Mouse (Mus musculus) thymus, postnatal 10 days (tissue): ENCODE data around the gene Nfib.

Source experiments
- DNase-seq, 2 experiments: peaks; one replicate each; pipeline ENCODE4 v3.0.0; 2021; ENCODE audit warnings: low spot score in 2 of 2

The Nfib gene

DNA sequence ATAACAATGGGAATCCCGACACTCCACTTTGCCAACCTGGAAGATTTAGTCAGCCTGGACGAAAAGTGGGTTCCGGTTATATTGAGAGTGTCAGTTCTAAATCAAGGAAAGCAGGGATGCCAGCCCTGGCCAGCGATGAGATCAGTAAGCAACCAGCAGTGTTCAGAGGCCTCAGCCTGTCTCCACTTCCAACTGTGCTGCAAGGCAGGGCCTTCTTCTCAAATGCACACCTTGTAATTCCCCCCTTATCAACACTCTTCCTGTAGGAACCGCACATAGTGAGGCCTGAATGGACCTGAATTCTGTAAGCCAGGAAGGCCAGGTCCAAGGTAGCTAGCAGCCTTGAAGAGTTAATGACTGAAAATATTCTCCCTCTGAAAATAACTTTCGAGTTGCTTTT is 239.4 kb downstream of the Nfib start:
- DNase-seq, result no peak

DNA sequence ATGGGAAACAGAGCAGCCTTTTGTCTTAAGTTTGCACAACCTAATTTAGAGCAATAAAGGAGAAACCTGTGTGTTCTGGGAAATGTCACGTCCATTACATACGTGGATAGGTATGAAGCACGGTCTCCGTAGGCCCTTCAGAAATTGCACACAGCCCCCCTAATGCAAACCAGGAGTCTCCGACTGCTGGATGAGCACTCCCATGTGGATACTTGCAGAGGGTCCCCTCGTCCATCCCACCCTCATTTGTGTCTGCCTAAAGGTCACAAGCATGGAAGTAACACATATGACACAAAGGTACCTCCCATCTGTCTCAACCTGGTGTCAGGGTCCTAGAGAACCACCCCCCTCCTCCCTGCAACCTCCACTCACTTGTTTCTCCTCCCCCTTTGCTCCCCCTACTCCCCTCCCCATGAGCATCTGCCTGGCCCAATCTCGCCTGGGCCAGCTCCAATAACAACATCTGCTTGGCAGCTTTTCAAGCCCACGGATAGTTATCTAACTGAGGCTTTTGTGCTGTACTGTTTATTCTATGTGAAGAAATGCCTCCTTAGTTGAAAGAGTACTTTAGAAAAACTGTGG is 241.4 kb downstream of the Nfib start:
- no peak for DNase-seq

DNA sequence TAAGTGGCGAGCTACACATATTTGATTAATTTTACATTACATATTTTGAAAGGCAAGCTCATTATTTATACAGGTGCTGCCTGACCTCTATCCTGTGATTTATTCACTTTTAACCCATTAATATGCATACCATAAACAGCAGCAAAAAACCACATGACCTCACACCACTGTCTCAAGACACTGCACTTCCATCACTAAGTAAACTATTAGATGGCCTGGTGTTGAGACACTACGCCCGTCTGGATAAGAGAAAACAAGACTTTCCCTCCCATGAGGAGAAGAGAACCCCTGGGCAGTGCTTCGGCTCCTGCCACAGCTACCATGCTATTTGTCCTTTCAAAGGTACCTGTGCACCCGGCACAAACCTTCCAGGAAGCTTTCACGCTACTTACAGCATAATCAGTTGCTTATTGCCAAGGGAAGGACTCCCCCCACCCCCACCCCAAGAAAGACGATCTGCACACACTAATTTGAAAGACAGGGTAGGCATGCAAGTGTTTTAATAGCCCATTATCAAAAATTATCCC is 242.3 kb downstream of the Nfib start:
- no peak for DNase-seq

DNA sequence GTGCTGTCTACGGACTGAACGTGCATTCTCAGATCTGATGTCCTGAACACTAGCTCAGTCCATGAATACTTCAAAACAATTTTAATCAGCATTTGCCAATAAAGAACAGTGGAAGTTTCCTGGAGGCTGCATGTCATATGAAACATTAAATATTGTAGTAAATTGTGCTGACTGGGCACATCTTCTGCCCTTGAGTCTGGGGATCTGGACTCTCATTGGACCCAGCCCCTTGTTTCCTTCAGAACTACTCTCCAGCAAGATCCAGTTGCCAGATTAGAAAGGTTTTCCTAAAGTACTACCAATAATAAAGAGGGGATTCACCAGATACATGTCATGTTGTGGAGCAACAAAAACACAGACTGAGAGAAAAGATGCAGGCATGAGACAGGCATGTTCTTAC is 243.9 kb downstream of the Nfib start:
- no peak for DNase-seq

DNA sequence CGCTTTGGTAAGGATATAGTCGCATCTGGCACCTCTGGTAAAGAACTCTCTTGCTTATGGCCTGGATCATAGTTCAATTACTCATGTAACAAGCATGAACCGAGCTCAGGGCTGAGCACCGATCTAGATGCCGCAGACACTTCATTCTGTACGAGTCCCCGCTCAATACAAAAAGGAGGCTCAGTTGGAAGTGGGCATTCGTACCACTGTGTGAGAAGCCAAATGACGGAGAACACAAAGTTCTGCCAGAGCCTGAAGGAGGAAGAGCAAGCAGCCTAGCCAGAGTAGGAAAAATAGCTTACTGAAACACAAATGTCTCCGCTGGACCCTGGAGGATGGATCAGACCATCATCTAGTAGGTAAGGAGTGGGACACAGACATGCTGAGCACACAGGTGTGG is 246.7 kb downstream of the Nfib start:
- DNase-seq, result no peak

- DNase-seq, result no peak
These were observed 248.6 kb downstream of the Nfib start for GRCm38 (mm10) chr4:82456908-82457307.

DNA sequence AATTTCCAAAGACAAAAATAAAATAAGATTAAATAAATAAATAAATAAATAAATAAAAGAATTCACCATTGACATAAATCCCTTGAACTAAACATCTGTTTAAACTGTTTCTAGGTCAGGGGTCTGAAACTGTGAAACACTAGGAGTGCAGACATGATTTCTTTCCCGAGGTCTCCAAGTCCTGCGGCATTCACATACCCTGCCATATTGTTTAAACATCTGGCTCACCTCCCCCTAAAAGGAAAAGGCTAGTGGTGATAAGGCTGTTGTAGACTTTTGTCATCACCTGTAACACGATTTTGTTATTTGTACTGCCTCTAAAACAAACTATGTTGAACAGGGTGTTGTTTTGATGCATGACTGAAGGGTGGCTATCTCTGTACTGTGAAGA is 249.2 kb downstream of the Nfib start:
- DNase-seq, result no peak

GRCm38 (mm10) chr4:82455617-82456322 is 249.8 kb downstream of the Nfib start:
- DNase-seq, result no peak

GRCm38 (mm10) chr4:82454989-82455388 is 250.6 kb downstream of the Nfib start:
- no peak for DNase-seq

DNA sequence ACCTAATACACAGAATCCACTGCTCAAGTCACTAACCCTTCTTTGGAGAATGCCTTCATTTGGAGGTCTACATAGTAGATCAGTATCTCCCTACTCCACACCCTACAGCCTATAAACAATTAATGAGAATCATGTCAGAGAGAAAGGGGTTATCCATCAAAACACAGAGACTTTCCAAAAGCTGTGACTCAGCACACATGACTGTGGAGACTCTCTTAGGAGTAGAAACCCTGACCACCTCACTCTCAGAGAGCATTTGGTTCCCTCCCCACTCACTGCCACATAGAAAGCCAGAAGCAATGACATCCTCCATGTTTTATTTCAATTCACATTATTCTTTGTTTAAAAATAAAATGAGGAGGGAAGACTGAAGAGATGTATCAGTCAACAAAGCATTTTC is 252.2 kb downstream of the Nfib start:
- DNase-seq, result no peak

DNA sequence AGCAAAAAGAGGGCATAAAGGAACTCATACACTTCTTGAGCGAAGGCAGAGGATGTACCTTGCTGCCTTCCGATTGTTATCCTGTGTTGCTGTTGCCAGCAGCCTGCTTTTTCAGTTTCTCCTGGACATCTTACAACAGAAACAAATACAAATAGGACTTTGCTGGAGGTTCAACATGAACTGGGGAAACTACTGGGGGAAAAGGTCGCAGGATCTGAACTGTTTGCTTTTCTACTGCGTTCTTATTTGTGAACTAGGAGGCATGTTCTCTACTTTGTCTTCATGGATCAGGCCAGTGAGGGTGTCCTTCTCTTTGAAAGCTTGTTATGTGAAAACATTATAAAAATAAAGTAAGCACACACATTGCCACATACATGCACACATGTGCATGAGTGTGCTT is 252.6 kb downstream of the Nfib start:
- no peak for DNase-seq

- DNase-seq, result no peak
These were observed 258.4 kb downstream of the Nfib start for GRCm38 (mm10) chr4:82447061-82447671.

GRCm38 (mm10) chr4:82444078-82444477 is 261.5 kb downstream of the Nfib start:
- DNase-seq, result no peak

DNA sequence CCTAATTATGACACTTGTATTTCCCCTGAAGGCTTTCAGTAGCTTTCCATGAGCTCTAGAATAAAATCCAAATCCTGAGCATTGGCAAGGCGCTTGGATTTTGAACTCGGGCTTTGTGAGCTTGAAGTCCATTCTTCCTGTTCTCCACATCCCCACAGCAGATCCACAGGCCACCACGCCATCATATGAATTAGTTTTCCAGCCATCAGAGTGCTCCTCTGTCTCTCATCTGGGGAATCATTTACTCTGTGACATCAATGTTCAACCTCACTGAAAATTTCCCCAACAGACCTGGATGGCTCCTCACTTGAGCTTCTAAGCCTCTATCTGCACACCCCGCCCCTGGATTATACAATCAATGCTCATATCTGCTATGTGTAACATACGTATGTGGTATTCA is 262.1 kb downstream of the Nfib start:
- no peak for DNase-seq

DNA sequence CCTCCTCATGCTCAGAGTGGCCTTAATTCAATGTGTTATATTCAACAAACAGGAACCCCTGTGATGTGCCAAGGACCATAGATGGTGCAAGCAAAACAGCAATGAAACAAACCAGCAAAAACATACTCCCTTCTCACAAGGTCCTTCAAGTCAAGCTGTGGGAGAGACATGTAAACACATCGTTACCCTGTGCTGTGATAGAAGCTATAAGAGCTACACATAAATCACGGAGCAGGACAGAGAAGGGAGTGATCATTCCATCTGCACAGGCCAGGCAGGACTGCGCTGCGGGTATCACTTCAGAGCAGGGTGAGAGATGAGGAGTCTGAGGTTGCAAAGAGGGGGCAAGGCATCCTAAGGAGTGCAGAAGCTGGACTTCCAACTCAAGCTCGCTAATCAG is 262.5 kb downstream of the Nfib start:
- DNase-seq, result no peak

DNA sequence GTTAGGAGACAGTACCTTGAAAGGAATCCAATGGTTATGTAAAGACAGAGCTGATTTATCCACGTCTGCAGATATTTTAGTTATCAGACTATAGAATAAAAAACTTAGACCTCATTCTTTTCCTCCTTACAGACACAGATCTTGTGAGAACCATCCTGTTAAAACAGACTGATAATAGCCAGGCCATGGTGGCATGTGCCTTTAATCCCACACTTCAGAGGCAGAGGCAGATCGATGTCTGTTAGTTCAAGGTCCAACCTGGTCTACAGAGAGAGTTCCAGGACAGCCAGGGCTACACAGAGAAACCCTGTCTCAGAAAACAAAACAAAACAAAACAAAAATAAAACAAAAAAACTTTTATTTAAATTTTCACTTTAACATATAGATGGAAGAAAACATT is 264.9 kb downstream of the Nfib start:
- no peak for DNase-seq

- no peak for DNase-seq
These were observed 265.7 kb downstream of the Nfib start for GRCm38 (mm10) chr4:82439813-82440212.

- no peak for DNase-seq
These were observed 266.9 kb downstream of the Nfib start for GRCm38 (mm10) chr4:82438631-82439030.

DNA sequence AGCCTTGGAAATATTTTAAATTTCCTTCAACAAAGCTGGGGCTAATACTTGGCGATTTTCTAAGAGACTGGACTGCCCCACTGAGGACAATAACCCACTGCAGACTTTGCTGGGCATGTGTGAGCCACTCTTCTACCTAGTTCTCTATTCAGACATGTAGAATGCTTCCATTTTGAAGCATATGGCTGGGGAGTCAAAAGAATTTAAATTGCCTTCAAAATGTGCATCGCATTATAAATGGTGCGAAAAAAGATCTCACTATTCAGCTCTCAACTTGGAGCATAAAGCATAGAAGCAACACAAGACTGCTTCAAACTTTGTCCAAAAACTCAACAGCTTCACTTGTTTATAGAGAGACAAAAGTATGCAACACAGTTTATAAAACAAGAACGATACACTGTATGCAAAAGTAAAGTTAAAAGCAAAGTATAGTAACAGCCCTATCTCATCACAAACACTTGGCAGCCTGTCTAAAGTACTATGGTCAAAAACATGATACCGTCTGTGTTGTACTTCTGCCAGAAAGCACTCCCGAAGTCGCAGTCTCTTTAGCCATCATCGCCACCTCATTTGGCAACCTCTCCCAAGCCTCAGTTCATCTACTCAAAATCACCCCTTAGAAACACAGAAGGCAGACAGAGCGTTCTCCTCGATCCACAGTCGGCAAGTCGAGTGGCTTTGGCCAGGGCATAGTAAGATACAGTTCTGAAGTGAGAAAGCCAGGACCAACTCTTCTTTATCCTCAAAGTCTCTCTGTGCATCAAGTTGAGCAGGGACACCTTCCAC is 267.8 kb downstream of the Nfib start:
- DNase-seq, result no peak

GRCm38 (mm10) chr4:82436656-82437055 is 268.9 kb downstream of the Nfib start:
- DNase-seq, result no peak

GRCm38 (mm10) chr4:82435716-82436115 is 269.8 kb downstream of the Nfib start:
- no peak for DNase-seq

GRCm38 (mm10) chr4:82433926-82434705 is 271.4 kb downstream of the Nfib start:
- DNase-seq, result no peak
